Mouse (Mus musculus) hindbrain, embryonic 16.5 days (tissue): ENCODE results near the gene Arl4c. TPM values are rescaled to one million over a fixed set of nuclear protein-coding genes. Genes with fewer than 3 reads are reported as not detected.

Experiments
- ATAC-seq: fragments of 200-750 bp; cut with Nextera tagmentation; 2 replicates; pipeline ENCODE4 v1.8.0; 2017; ENCODE audit warnings: moderate TSS enrichment, moderate library complexity
- H3K27ac ChIP-seq: fragments of 300-500 bp; sonication (generic); 2 replicates; pipeline ENCODE4 v1.5.1; 2014; ENCODE audit warnings: low read depth, mild to moderate bottlenecking, control low read depth, low read length, moderate library complexity
- H3K27me3 ChIP-seq: fragments of 300-500 bp; sonication (generic); replicated peaks from 2 replicates; pipeline ENCODE4 v1.6.1; 2014; ENCODE audit warnings: low read length; ENCODE audit not compliant: control insufficient read depth, insufficient read depth
- H3K36me3 ChIP-seq: fragments of 300-500 bp; sonication (generic); 2 replicates; pipeline ENCODE4 v1.6.1; 2014; ENCODE audit warnings: mild to moderate bottlenecking, low read length, moderate library complexity, mixed read lengths; ENCODE audit not compliant: control insufficient read depth, insufficient read depth
- H3K4me1 ChIP-seq: fragments of 300-500 bp; sonication (generic); 2 replicates; pipeline ENCODE4 v1.6.1; 2014; ENCODE audit warnings: low read depth, low read length; ENCODE audit not compliant: control insufficient read depth, insufficient read depth
- H3K4me2 ChIP-seq: fragments of 300-500 bp; sonication (generic); 2 replicates; pipeline ENCODE4 v1.6.1; 2014; ENCODE audit warnings: mild to moderate bottlenecking, low read length, control low read depth, moderate library complexity
- H3K4me3 ChIP-seq: fragments of 300-500 bp; sonication (generic); 2 replicates; pipeline ENCODE4 v1.5.1; 2014; ENCODE audit warnings: mild to moderate bottlenecking, low read length, control low read depth, moderate library complexity
- H3K9ac ChIP-seq: fragments of 300-500 bp; sonication (generic); 2 replicates; pipeline ENCODE4 v1.6.1; 2014; ENCODE audit warnings: low read depth, mild to moderate bottlenecking, control low read depth, low read length, moderate library complexity
- H3K9me3 ChIP-seq: fragments of 300-500 bp; sonication (generic); 2 replicates; pipeline ENCODE4 v1.6.1; 2014; ENCODE audit warnings: mild to moderate bottlenecking, low read length, moderate library complexity; ENCODE audit not compliant: control insufficient read depth
- WGBS: fragments of 180-500 bp; shearing (Covaris S2); extraction: QIAGEN DNeasy Blood & Tissue Kit; methylation state at CpG from one replicate; pipeline ENCODE4 v1.1.7; 2014; 5-methylcytosine and 5-hydroxymethylcytosine counted together
- polyA plus RNA-seq: library from polyadenylated mRNA; unstranded; fragments of >200 nt; fragmentation: Nextera tagmentation; extraction: Ambion mirVana; gene quantifications from 2 replicates; pipeline ENCODE4 v1.2.1, GENCODE M21; 2015

Gene Arl4c
- polyA plus RNA-seq: 37.7 and 41.2 TPM in 2 replicates

DNA sequence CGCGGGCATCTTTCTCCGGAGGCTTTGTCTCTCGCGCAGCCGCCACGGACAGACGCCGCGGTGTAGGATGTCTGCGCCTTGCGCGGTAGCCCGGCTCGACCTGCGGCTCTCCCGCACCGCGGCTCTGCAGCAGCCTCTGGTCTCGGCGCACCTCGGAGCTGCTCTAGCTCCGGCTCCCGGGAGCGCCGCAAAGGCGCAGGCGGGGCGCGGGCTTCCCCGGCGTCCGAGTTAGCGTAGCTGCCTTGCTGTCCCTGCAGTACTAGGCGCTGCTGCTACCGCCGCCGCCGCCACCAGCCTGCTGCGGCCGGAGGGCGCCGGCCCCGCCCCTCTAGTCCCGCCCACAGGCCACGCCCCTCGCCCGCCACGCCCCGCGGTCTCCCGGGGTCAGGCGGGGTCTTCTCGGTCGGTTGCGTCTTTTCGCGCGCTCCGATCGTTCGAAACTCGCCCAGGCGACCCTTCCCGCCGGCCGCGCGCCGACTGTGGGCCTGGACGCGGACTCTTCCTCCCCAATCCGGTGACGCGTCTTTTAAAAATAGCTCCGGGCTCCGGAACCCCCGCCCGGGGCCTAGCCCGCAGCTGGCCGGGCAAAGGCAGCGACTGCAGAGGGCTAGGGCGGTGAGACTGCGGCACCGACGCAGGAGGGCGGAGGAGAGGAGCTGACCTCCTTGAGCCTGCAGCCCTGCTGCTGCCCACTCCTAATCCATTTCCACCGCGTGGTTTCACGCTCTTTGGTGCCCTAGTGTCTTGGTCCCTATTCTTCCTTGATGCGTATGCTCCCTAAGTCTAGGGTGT lies at the start of gene Arl4c:
Gene Arl4c, minus strand, starts transcription at position 352 of the 792 bp plus-strand sequence.
- Histone ChIP-seq H3K27ac (peak within 1 kb of the TSS; percentile 97), H3K27me3 (no peaks in the 10 kb centered on the region), H3K4me3 (peak within 1 kb of the TSS; percentile 94), H3K9ac (peak within 1 kb of the TSS; percentile 98), H3K9me3 (no peaks in the 10 kb centered on the region), H3K4me1 (peaks cover 22% of the 10 kb centered on the region), H3K36me3 (peaks cover 2% of the 10 kb centered on the region; the same call in 1 of the 2 replicates), H3K4me2 (peak within 1 kb of the TSS; percentile 89)
- WGBS: 2% methylated on average over 81 of the region's 91 CpGs
- ATAC-seq: peak; percentile 81

DNA sequence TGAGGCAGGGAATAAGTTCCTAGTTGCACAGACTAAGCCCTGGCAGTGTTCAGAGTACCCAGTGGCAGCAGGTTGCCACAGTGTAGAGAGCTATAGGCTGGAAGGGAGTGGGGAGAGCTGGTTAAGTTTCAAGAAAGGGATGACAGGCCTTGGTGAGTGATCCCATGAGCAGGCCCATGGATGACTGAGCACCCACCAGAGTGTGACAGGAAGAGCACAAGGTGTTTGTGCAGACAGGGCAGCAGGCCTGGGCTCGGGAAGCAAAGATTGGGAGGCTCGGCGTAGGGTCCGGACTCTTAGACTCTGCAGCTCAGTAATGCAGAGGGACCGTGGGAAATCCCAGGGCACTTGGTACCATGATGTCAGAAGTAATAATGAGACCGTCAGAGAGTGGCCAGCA lies 49.3 kb upstream of the Arl4c start:
- no peak overlapping the region for H3K4me3 ChIP-seq
- no peaks in the 10 kb centered on the region for H3K9me3 ChIP-seq
- H3K4me2 ChIP-seq: no peak overlapping the region
- WGBS: 68% methylated on average over 6 of the region's 6 CpGs
- no peaks in the 10 kb centered on the region for H3K36me3 ChIP-seq
- no peak for ATAC-seq
- H3K4me1 ChIP-seq: no peaks in the 10 kb centered on the region; the same call in 1 of the 2 replicates
- no peak overlapping the region for H3K9ac ChIP-seq
- H3K27ac ChIP-seq: no peak overlapping the region
- no peaks in the 10 kb centered on the region for H3K27me3 ChIP-seq

DNA sequence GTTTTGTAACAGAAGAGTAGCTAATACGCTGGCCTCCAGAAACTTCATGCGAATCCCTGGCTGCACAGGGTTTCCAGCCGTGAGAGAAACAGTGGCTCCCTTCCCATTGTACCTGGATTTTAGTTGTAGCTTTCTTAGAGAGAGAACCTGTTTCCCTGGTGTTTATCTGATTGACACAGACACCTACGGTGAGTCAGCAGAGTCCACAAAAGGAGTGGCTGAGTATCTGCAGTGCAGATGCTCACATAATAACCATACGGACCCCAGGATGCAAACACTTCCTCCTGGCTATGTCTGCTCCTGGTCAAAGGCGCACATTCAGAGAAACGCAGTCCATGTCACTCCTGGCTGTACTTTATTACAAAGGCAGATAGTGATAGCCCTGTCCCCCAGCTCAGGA lies 48.6 kb upstream of the Arl4c start:
- Histone ChIP-seq H3K4me1 (no peaks in the 10 kb centered on the region), H3K4me2 (no peak overlapping the region), H3K27me3 (no peaks in the 10 kb centered on the region), H3K9me3 (no peaks in the 10 kb centered on the region), H3K9ac (no peak overlapping the region), H3K27ac (no peak overlapping the region), H3K4me3 (no peak overlapping the region), H3K36me3 (no peaks in the 10 kb centered on the region)
- no peak for ATAC-seq
- 85% methylated on average over 7 of the region's 7 CpGs for WGBS

DNA sequence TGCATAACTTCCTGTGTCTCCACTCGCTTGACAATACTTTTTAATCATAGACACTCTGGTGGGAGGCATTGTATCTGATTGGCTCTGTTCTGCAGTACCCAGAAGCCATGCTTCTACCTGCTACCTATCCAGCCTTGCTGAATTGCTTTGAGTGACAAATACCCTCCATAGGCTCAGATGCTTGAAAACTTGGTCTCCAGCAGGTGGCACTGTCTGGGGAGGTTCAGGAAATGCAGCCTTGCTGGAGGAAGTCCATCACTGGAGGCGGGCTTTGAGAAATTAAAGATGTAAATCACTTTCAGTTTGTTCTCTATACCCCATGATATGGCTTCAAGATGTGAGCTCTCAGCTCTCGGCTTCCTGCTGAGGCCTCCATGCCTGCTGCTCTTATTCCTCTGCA lies 48.1 kb upstream of the Arl4c start:
- Histone ChIP-seq H3K9ac (no peak overlapping the region), H3K4me1 (no peaks in the 10 kb centered on the region), H3K4me3 (no peak overlapping the region), H3K36me3 (no peaks in the 10 kb centered on the region), H3K27ac (no peak overlapping the region), H3K4me2 (no peak overlapping the region), H3K27me3 (no peaks in the 10 kb centered on the region), H3K9me3 (no peaks in the 10 kb centered on the region)
- ATAC-seq: no peak
- 85% methylated on average over 3 of the region's 3 CpGs for WGBS

DNA sequence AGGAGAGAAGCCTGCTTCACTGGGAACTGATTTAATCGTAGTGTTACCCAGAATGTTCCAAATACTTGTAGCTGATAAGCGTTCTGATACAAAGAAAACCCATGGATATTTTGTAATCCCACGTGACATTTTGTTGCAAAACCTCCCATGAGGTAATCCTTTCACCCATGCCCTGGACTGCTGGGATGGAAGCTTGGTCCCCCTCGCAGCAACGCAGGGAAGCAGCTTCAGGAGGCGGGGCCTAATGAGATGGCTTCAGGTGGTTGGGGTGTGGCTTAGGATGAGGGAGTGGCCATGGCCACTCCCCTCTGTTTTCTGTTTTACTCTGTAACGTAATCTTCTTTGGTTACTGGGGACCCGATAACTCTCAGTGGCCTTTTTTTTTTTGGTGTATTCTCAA lies 47.1 kb upstream of the Arl4c start:
- no peak for ATAC-seq
- H3K27ac ChIP-seq: no peak overlapping the region
- no peaks in the 10 kb centered on the region for H3K36me3 ChIP-seq
- no peak overlapping the region for H3K4me2 ChIP-seq
- WGBS: 81% methylated on average over 8 of the region's 8 CpGs
- H3K27me3 ChIP-seq: no peaks in the 10 kb centered on the region
- H3K9ac ChIP-seq: no peak overlapping the region
- H3K4me3 ChIP-seq: no peak overlapping the region
- H3K4me1 ChIP-seq: no peaks in the 10 kb centered on the region
- no peaks in the 10 kb centered on the region for H3K9me3 ChIP-seq

DNA sequence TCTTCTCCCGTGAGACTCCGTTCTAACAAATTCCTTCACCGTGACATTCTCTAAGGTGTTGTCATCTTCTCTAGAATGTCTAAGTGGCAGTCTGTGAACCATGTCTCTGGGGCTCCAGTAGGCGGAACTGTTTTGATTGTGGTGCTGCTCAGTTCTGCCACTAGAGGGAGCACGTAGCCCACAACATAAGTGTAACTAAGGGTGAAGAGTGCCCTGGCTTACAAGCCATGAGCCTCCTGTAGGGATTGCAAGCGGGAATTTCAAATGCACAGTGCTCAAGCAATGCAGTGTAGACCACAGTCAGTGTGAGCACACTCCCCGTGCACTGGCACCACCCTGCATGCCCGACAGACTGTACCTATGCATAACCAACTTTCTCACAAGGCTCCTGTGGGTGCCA lies 43.2 kb upstream of the Arl4c start:
- peak; percentile 83 for ATAC-seq
- WGBS: 5% methylated on average over 8 of the region's 8 CpGs
- H3K9me3 ChIP-seq: no peaks in the 10 kb centered on the region

DNA sequence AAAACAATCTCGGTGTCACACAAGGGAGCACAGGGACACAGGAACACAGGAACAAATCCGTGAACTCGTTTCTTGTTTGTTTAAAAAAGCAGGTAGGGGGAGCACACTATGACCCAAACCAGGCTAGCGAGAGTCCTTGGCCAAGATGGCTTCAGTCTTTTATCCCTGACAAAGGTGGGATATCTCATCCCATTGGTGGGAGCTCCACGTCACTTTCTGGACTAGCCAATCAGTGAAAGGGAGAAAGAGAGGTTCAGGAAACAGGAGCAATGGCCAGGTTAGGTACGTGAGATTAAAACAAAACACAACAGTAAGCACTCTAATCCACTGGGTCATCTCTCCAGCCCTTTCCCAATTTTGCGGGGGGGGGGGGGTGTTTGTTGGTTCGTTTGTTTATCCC lies 42.2 kb upstream of the Arl4c start:
- ATAC-seq: no peak
- H3K27ac ChIP-seq: no peak overlapping the region
- no peak overlapping the region for H3K4me2 ChIP-seq
- H3K9ac ChIP-seq: no peak overlapping the region
- WGBS: 76% methylated on average over 8 of the region's 8 CpGs
- H3K9me3 ChIP-seq: no peaks in the 10 kb centered on the region
- H3K36me3 ChIP-seq: no peaks in the 10 kb centered on the region
- no peaks in the 10 kb centered on the region for H3K4me1 ChIP-seq
- no peaks in the 10 kb centered on the region for H3K27me3 ChIP-seq
- H3K4me3 ChIP-seq: no peak overlapping the region

More for the DNA sequence above, 43.2 kb upstream of the Arl4c start:
- no peak overlapping the region for H3K9ac ChIP-seq
- no peaks in the 10 kb centered on the region for H3K4me1 ChIP-seq
- no peaks in the 10 kb centered on the region for H3K36me3 ChIP-seq
- H3K27ac ChIP-seq: no peak overlapping the region
- no peak overlapping the region for H3K4me3 ChIP-seq
- no peaks in the 10 kb centered on the region for H3K27me3 ChIP-seq
- H3K4me2 ChIP-seq: no peak overlapping the region

DNA sequence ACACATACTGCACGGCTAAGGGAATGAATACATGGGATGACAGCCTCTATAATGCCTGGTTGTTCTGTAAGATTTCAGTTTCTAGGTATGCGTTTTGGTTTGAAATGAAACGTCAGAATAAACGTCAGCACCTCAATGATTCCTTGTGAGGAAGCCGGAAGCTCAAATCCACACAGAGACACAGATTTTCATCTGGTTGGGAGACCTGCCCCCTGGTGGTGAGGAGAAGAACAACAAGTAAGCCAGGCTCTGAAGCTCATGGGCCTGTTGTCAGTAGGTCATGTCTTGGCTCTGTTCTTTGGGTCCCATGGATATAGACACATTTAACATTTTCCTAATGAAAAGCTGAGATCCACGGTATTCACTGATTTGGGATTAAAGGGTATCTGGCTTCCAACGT lies 40.4 kb upstream of the Arl4c start:
- 43% methylated on average over 7 of the region's 7 CpGs for WGBS
- Histone ChIP-seq H3K4me2 (no peak overlapping the region), H3K9me3 (no peaks in the 10 kb centered on the region), H3K4me3 (no peak overlapping the region), H3K4me1 (no peaks in the 10 kb centered on the region), H3K36me3 (no peaks in the 10 kb centered on the region), H3K9ac (no peak overlapping the region), H3K27me3 (no peaks in the 10 kb centered on the region), H3K27ac (no peak overlapping the region)
- ATAC-seq: no peak

DNA sequence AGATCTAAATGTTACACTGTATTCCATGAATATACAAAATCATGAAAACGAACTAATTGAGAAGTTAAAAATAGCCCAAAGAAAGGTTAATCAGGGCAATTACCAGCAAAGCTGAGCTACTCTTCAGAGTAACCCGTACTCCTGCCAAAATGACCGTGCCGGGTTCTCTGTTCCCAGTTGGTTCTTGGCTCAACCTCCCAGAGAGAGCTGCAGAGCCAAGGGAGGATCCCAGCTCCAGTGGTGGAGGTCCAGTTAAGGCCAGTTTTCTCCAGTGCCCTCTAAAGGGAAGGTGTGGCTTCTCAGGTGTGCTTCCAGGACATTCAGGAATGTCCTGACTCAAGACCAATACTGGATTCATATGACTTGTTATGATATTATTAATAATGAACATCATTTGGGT lies 37.5 kb upstream of the Arl4c start:
- Histone ChIP-seq H3K27ac (no peak overlapping the region), H3K9ac (no peak overlapping the region), H3K36me3 (no peaks in the 10 kb centered on the region), H3K4me3 (no peak overlapping the region), H3K4me2 (no peak overlapping the region), H3K27me3 (no peaks in the 10 kb centered on the region), H3K4me1 (no peaks in the 10 kb centered on the region), H3K9me3 (no peaks in the 10 kb centered on the region)
- 74% methylated on average over 4 of the region's 4 CpGs for WGBS
- ATAC-seq: no peak
